Mouse (Mus musculus): ENCODE results near the gene Majin. TPM values are rescaled to one million over a fixed set of nuclear protein-coding genes. Genes with fewer than 3 reads are reported as not detected.

Majin gene
- polyA plus RNA-seq, 1 experiment from 2014 or later: not detected

- H3K9me3 ChIP-seq: no peaks in the 10 kb centered on the region
- H3K9ac ChIP-seq: no peak overlapping the region
- H3K27ac ChIP-seq: no peak overlapping the region
- no peak overlapping the region for H3K4me2 ChIP-seq
- H3K4me1 ChIP-seq: no peaks in the 10 kb centered on the region
- WGBS: 85% methylated on average over 8 of the region's 8 CpGs
- ATAC-seq (replicated peaks): no peak
- no peaks in the 10 kb centered on the region for H3K27me3 ChIP-seq (replicated peaks)
- H3K4me3 ChIP-seq: no peak overlapping the region
- no peaks in the 10 kb centered on the region for H3K36me3 ChIP-seq (replicated peaks)
Measured at GRCm38 (mm10) chr19:6171215-6171614, 13.0 kb upstream of the Majin start.

GRCm38 (mm10) chr19:6174771-6175170 is 9.4 kb upstream of the Majin start:
- H3K9me3 ChIP-seq: no peaks in the 10 kb centered on the region
- H3K4me2 ChIP-seq: no peak overlapping the region
- ATAC-seq (replicated peaks): no peak
- no peaks in the 10 kb centered on the region for H3K4me1 ChIP-seq
- no peak overlapping the region for H3K4me3 ChIP-seq
- H3K27me3 ChIP-seq (replicated peaks): no peaks in the 10 kb centered on the region
- no peak overlapping the region for H3K9ac ChIP-seq
- 54% methylated on average over 5 of the region's 5 CpGs for WGBS
- no peak overlapping the region for H3K27ac ChIP-seq
- H3K36me3 ChIP-seq (replicated peaks): no peaks in the 10 kb centered on the region

DNA sequence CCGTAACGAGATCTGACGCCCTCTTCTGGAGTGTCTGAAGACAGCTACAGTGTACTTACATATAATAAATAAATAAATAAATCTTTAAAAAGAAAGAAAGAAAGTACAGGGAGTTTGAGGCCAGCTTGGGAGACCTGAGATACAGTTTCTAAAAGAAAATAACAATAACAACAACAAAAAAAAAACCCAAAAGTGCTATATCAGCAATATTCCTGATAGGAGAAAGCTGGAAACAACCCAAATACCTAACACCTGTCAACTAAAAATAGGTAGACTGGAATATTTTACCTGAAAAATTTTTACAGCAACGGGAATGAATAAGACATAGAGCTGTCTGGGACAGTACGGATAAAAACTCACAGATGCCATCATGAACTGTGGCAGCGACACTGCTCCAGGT is 5.4 kb upstream of the Majin start:
- Histone ChIP-seq H3K9ac (no peak overlapping the region), H3K9me3 (no peaks in the 10 kb centered on the region), H3K27me3 (replicated peaks) (no peaks in the 10 kb centered on the region), H3K4me2 (no peak overlapping the region), H3K36me3 (replicated peaks) (no peaks in the 10 kb centered on the region), H3K27ac (no peak overlapping the region), H3K4me1 (no peaks in the 10 kb centered on the region), H3K4me3 (no peak overlapping the region)
- WGBS: 91% methylated on average over 6 of the region's 6 CpGs
- ATAC-seq (replicated peaks): no peak

DNA sequence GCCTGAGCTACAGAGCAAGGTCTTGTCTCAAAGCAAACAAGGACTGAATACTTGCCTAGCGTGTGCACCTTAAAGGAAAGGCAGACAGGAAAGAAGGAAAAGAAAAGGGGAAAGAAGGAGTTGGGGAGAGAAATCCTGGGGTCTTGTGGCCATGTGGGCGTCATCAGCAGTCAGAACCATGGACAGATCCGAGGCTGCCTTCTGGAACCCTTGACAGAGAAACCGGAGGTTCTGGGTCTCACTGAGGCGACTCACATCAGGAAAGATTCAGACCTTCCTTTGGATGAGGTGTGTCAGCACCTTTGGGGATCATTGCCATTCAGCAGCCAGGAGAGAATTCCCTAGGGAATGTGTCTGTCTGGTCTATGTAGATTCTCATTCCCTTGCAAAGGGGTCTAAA is 2.6 kb upstream of the Majin start:
- H3K4me3 ChIP-seq: no peak overlapping the region
- H3K4me1 ChIP-seq: no peaks in the 10 kb centered on the region
- H3K9ac ChIP-seq: no peak overlapping the region
- no peaks in the 10 kb centered on the region for H3K9me3 ChIP-seq
- H3K4me2 ChIP-seq: no peak overlapping the region
- H3K36me3 ChIP-seq (replicated peaks): no peaks in the 10 kb centered on the region
- no peaks in the 10 kb centered on the region for H3K27me3 ChIP-seq (replicated peaks)
- ATAC-seq (replicated peaks): no peak
- WGBS: 26% methylated on average over 5 of the region's 5 CpGs
- no peak overlapping the region for H3K27ac ChIP-seq

DNA sequence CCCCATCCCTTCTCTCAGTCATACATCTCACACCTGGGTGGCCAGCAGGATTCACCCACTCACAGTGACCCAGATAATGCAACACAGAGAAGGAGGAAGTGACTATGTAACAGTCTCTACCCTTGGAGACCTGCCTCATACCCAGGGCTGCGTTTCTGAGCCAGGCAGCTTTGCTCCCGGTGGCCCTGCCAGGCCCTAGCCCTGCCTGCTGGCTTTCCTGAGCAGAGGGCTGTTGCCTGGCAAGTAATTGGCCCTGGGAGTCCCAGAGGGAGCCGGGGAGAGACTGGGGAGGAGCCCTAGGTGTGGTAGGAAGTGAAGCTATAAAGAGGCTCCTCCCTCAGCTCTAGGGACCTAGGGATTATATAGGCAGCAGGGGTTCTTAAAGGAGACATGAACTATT is 1.7 kb upstream of the Majin start:
- Histone ChIP-seq H3K9me3 (no peaks in the 10 kb centered on the region), H3K27me3 (replicated peaks) (no peaks in the 10 kb centered on the region), H3K9ac (no peak overlapping the region), H3K4me1 (no peaks in the 10 kb centered on the region), H3K27ac (no peak overlapping the region), H3K36me3 (replicated peaks) (no peaks in the 10 kb centered on the region), H3K4me2 (no peak overlapping the region), H3K4me3 (no peak overlapping the region)
- WGBS: 22% methylated on average over 3 of the region's 3 CpGs
- ATAC-seq (replicated peaks): no peak

DNA sequence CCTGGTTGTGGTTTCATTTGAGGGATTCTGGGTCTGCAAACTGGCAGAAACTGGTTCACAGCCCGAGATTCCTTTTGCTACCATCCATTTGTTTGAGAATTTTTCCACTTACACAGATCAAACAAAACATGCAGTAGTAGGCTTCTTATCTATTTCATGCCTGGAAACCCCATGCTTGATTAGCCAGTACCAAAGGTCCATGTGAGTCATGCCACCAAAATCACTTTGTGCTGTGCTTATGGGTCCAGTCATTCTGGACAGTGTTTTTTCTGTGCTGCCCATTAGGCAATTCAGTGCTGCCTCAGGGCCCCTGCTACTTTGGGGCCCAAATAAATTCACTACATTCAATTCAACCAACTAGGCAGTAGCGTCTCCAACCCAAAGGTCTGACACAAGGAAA is 20.1 kb downstream of the Majin start:
- no peak for ATAC-seq (replicated peaks)
- WGBS: 82% methylated on average over 2 of the region's 2 CpGs

GRCm38 (mm10) chr19:6206716-6207115 is 22.5 kb downstream of the Majin start:
- Histone ChIP-seq H3K9ac (no peak overlapping the region), H3K4me1 (no peaks in the 10 kb centered on the region), H3K36me3 (replicated peaks) (no peaks in the 10 kb centered on the region), H3K27me3 (replicated peaks) (no peaks in the 10 kb centered on the region), H3K4me2 (no peak overlapping the region), H3K27ac (no peak overlapping the region), H3K4me3 (no peak overlapping the region), H3K9me3 (no peaks in the 10 kb centered on the region)
- 81% methylated on average over 5 of the region's 5 CpGs for WGBS
- no peak for ATAC-seq (replicated peaks)

More for the DNA sequence above, 20.1 kb downstream of the Majin start:
- Histone ChIP-seq H3K4me2 (no peak overlapping the region), H3K9ac (no peak overlapping the region), H3K27me3 (replicated peaks) (no peaks in the 10 kb centered on the region), H3K27ac (no peak overlapping the region), H3K36me3 (replicated peaks) (no peaks in the 10 kb centered on the region), H3K4me1 (no peaks in the 10 kb centered on the region), H3K9me3 (no peaks in the 10 kb centered on the region), H3K4me3 (no peak overlapping the region)

GRCm38 (mm10) chr19:6216046-6216705 is 32.0 kb downstream of the Majin start:
- Histone ChIP-seq H3K4me3 (no peak overlapping the region), H3K27me3 (replicated peaks) (no peaks in the 10 kb centered on the region), H3K4me1 (no peaks in the 10 kb centered on the region), H3K9me3 (no peaks in the 10 kb centered on the region), H3K9ac (no peak overlapping the region), H3K36me3 (replicated peaks) (no peaks in the 10 kb centered on the region), H3K4me2 (no peak overlapping the region), H3K27ac (no peak overlapping the region)
- WGBS: 83% methylated on average over 6 of the region's 6 CpGs
- no peak for ATAC-seq (replicated peaks)

DNA sequence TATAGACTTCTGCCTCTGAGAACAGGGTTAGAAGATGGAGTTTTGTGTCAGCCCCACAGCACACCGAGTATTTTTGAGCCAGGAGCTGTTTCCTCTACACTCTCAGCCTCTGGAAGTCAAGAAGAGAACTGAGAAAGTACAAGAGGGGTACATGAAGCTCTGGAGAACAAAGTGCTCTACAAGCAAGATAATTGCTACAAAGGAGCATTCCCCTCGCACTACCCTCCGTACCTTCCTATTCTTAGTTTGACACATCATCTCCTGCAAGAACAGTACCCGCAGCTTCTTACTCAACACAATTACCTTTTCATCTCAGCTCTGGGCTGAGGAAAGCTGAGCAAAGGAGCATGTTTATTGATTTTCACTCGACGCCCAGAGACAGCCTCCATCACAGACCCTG is 34.4 kb downstream of the Majin start:
- Histone ChIP-seq H3K4me2 (no peak overlapping the region), H3K4me1 (no peaks in the 10 kb centered on the region), H3K27ac (no peak overlapping the region), H3K27me3 (replicated peaks) (no peaks in the 10 kb centered on the region), H3K36me3 (replicated peaks) (no peaks in the 10 kb centered on the region), H3K9me3 (no peaks in the 10 kb centered on the region), H3K4me3 (no peak overlapping the region), H3K9ac (no peak overlapping the region)
- ATAC-seq (replicated peaks): no peak
- 67% methylated on average over 6 of the region's 6 CpGs for WGBS

GRCm38 (mm10) chr19:6226135-6226534 is 41.9 kb downstream of the Majin start, which contains the start of gene Gpha2:
Gene Gpha2, plus strand, starts transcription at chr19:6226380.
- Histone ChIP-seq H3K27ac (no peak within 1 kb of the TSS), H3K36me3 (replicated peaks) (peaks cover 29% of the 10 kb centered on the region), H3K4me2 (no peak within 1 kb of the TSS), H3K9me3 (no peaks in the 10 kb centered on the region), H3K9ac (no peak within 1 kb of the TSS), H3K27me3 (replicated peaks) (no peaks in the 10 kb centered on the region), H3K4me3 (no peak within 1 kb of the TSS), H3K4me1 (no peaks in the 10 kb centered on the region)
- no peak for ATAC-seq (replicated peaks)
- WGBS: 17% methylated on average over 2 of the region's 2 CpGs

DNA sequence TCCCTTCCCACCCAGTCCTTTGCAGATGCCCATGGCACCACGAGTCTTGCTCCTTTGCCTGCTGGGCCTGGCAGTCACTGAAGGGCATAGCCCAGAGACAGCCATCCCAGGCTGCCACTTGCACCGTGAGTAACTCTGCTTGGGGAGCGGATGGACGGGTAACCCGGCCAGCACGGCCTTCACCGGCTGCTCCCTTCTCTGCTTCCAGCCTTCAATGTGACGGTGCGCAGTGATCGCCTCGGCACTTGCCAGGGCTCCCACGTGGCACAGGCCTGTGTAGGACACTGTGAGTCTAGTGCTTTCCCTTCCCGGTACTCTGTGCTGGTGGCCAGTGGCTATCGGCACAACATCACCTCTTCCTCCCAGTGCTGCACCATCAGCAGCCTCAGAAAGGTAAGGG is 42.6 kb downstream of the Majin start:
- H3K4me2 ChIP-seq: no peak overlapping the region
- no peaks in the 10 kb centered on the region for H3K4me1 ChIP-seq
- WGBS: 92% methylated on average over 14 of the region's 14 CpGs
- no peaks in the 10 kb centered on the region for H3K9me3 ChIP-seq
- H3K27ac ChIP-seq: no peak overlapping the region
- H3K36me3 ChIP-seq (replicated peaks): peaks cover 33% of the 10 kb centered on the region
- no peaks in the 10 kb centered on the region for H3K27me3 ChIP-seq (replicated peaks)
- no peak overlapping the region for H3K4me3 ChIP-seq
- H3K9ac ChIP-seq: no peak overlapping the region
- ATAC-seq (replicated peaks): no peak

DNA sequence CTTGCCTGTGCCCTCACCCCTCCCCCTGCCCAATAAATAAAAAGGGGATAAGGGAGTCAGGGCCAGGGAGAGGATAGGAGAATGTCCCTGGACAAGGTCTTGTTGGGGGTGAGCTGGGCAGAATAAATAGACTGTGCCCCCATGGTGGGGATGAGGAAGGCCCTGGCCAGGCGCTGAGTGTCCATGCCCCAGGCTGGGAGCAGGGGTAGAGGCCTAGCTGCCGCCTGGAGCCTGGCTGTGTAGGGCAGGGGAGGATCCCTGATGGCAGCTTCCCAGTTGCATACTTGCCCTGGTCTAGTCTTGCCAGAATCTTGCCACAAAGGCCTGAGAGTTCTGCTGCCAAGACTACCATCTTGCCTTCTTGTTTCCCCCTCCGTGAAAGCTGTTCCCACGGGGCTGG is 43.7 kb downstream of the Majin start:
- 83% methylated on average over 4 of the region's 4 CpGs for WGBS
- peaks cover 42% of the 10 kb centered on the region for H3K36me3 ChIP-seq (replicated peaks)
- no peak for ATAC-seq (replicated peaks)
- H3K9me3 ChIP-seq: no peaks in the 10 kb centered on the region
- no peak overlapping the region for H3K4me2 ChIP-seq
- no peaks in the 10 kb centered on the region for H3K27me3 ChIP-seq (replicated peaks)
- no peak overlapping the region for H3K4me3 ChIP-seq
- H3K9ac ChIP-seq: no peak overlapping the region
- no peak overlapping the region for H3K27ac ChIP-seq
- no peaks in the 10 kb centered on the region for H3K4me1 ChIP-seq

DNA sequence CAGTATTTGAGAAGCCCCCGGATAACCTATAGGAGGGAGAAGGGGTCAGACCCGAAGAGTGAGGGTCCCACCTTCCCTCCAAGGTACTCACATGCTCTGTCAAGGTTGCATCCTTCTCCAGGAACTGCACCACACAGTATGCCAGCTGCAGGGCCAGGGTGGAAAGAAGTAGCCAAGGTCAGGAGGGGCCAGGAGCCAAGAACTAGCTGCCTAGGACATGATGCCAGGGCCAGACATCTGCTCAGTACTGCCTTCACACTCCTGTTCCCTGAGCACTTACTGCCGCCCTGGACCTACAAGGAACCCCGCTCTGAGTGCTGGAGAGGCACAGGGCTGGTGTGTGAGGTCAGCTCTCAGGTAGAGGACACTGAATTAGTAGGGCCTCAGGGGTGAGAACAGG is 46.2 kb downstream of the Majin start:
- H3K9me3 ChIP-seq: no peaks in the 10 kb centered on the region
- peaks cover 42% of the 10 kb centered on the region for H3K36me3 ChIP-seq (replicated peaks)
- no peak for ATAC-seq (replicated peaks)
- H3K9ac ChIP-seq: no peak overlapping the region
- no peak overlapping the region for H3K27ac ChIP-seq
- no peaks in the 10 kb centered on the region for H3K27me3 ChIP-seq (replicated peaks)
- H3K4me1 ChIP-seq: peaks cover 15% of the 10 kb centered on the region
- WGBS: 90% methylated on average over 4 of the region's 4 CpGs
- H3K4me2 ChIP-seq: no peak overlapping the region
- H3K4me3 ChIP-seq: no peak overlapping the region

All from midbrain, embryonic 15.5 days (tissue).